Comparison of ENCODE assay signal across 8 mouse cellular contexts in genomic region chr5:134747947-134748618, GRCm38 (mm10). TPM values are rescaled to one million over a fixed set of nuclear protein-coding genes. Genes with fewer than 3 reads are reported as not detected.
DNase-seq lines count a peak whose midpoint lies in the region; ATAC-seq and TF ChIP-seq lines count a peak whose summit lies in the region.

No protein-coding gene starts in this region.

- H3K36me3 ChIP-seq in intestine, postnatal 0 days (ENCODE audit: control insufficient read depth, insufficient read depth), result no peaks in the 10 kb centered on the region
- no peaks in the 10 kb centered on the region for H3K36me3 ChIP-seq in midbrain, embryonic 12.5 days
- H3K36me3 ChIP-seq in stomach, embryonic 16.5 days (ENCODE audit: control insufficient read depth, insufficient read depth, low read length), result no peaks in the 10 kb centered on the region

- peak; percentile 94 for TF ChIP-seq CTCF in intestine, postnatal 0 days (IDR thresholded peaks at IDR 0.05; ENCODE audit: low read depth)

- no peak overlapping the region for H3K9ac ChIP-seq in intestine, postnatal 0 days (ENCODE audit: low read depth, low read length)
- no peak overlapping the region for H3K9ac ChIP-seq in midbrain, embryonic 12.5 days (replicated peaks)
- H3K9ac ChIP-seq in stomach, embryonic 16.5 days (ENCODE audit: low read length), result peak overlapping the region; percentile 15; the same call in 1 of the 2 replicates

- peak overlapping the region; percentile 67; the same call in 1 of the 2 replicates for H3K4me2 ChIP-seq in intestine, postnatal 0 days (replicated peaks; ENCODE audit: low read depth)
- peak overlapping the region; percentile 67; the same call in 1 of the 2 replicates for H3K4me2 ChIP-seq in midbrain, embryonic 12.5 days (replicated peaks)
- H3K4me2 ChIP-seq in stomach, embryonic 16.5 days (ENCODE audit: low read depth, low read length), result peak overlapping the region; percentile 63

- peak; percentile 61 for DNase-seq in A20 (ENCODE audit: low read depth, low spot score)
- peak; percentile 59 for DNase-seq in adrenal gland, adult 2 months
- DNase-seq in embryo, embryonic 11 days, result peak; percentile 76
- DNase-seq in heart, adult 11 months, result peak; percentile 96
- DNase-seq in left cerebral cortex, postnatal 36 days (ENCODE audit: low spot score in 2 of 2), result peak; percentile 33 to 60

- H3K9me3 ChIP-seq in intestine, postnatal 0 days (ENCODE audit: control insufficient read depth), result no peaks in the 10 kb centered on the region
- no peaks in the 10 kb centered on the region for H3K9me3 ChIP-seq in midbrain, embryonic 12.5 days
- no peaks in the 10 kb centered on the region for H3K9me3 ChIP-seq in stomach, embryonic 16.5 days (replicated peaks; ENCODE audit: control insufficient read depth, low read length)

- no peak; the same call in 1 of the 2 replicates for ATAC-seq in intestine, postnatal 0 days
- 0 out of 2 replicates have a peak, but pooled peaks have one; percentile 12 for ATAC-seq in midbrain, embryonic 12.5 days (ENCODE audit: low FRiP score, low read depth)
- ATAC-seq in stomach, embryonic 16.5 days (ENCODE audit: insufficient read depth, low FRiP score), result peak; percentile 16; the same call in 1 of the 2 replicates

- no peak overlapping the region for H3K27ac ChIP-seq in intestine, postnatal 0 days (ENCODE audit: low read depth, low read length)
- no peak overlapping the region for H3K27ac ChIP-seq in midbrain, embryonic 12.5 days (replicated peaks)
- peak overlapping the region; percentile 73 for H3K27ac ChIP-seq in stomach, embryonic 16.5 days (ENCODE audit: low read length)

- 58% methylated on average over 6 of the region's 6 CpGs for WGBS in intestine, postnatal 0 days
- WGBS in midbrain, embryonic 12.5 days, result 51% methylated on average over 6 of the region's 6 CpGs
- WGBS in stomach, embryonic 16.5 days, result 40% methylated on average over 6 of the region's 6 CpGs

- H3K4me3 ChIP-seq in intestine, postnatal 0 days (ENCODE audit: low read depth, low read length), result no peak overlapping the region
- no peak overlapping the region for H3K4me3 ChIP-seq in midbrain, embryonic 12.5 days
- H3K4me3 ChIP-seq in stomach, embryonic 16.5 days (replicated peaks; ENCODE audit: low read length), result peak overlapping the region; percentile 52; the same call in 1 of the 2 replicates

- no peaks in the 10 kb centered on the region; the same call in 1 of the 2 replicates for H3K4me1 ChIP-seq in intestine, postnatal 0 days (replicated peaks; ENCODE audit: control insufficient read depth, insufficient read depth, low read length)
- peaks cover 12% of the 10 kb centered on the region for H3K4me1 ChIP-seq in midbrain, embryonic 12.5 days
- H3K4me1 ChIP-seq in stomach, embryonic 16.5 days (ENCODE audit: control insufficient read depth, insufficient read depth, low read length), result peaks cover 24% of the 10 kb centered on the region

- intact Hi-C loops in left cerebral cortex, postnatal 36 days (cut with DNase I), result loop anchor here (5.0 kb wide), 1 partner anchor 154 kb away; no protein-coding TSS in a partner anchor

- 0 out of 2 replicates have a peak, but pooled peaks cover 3% of the 10 kb centered on the region for H3K27me3 ChIP-seq in intestine, postnatal 0 days (replicated peaks; ENCODE audit: control insufficient read depth, insufficient read depth, low read length)
- peaks cover 25% of the 10 kb centered on the region for H3K27me3 ChIP-seq in midbrain, embryonic 12.5 days
- H3K27me3 ChIP-seq in stomach, embryonic 16.5 days (ENCODE audit: control insufficient read depth, insufficient read depth, low read length), result no peaks in the 10 kb centered on the region

RNA-seq across cellular contexts. Expression of gene Eln, which starts 1.0 kb away (rescaled TPM):
- 10 to 100 TPM; 11.8 to 26.9 TPM for total RNA-seq in adrenal gland, adult 2 months (2021)
- polyA plus RNA-seq in adrenal gland, adult 2 months (2012; rRNA removed), result 21.8 and 30.7 TPM in 2 replicates
- 72.4 and 81.9 TPM in 2 replicates for polyA plus RNA-seq in intestine, postnatal 0 days (2015; fragmentation: Nextera tagmentation; extraction: Ambion mirVana)
- 10 to 100 TPM; 11.6 to 17.0 TPM for total RNA-seq in left cerebral cortex, postnatal 36 days (2021)
- polyA plus RNA-seq in midbrain, embryonic 12.5 days (2016; fragmentation: Nextera tagmentation; extraction: Ambion mirVana), result 3.8 and 4.0 TPM in 2 replicates
- polyA plus RNA-seq in stomach, embryonic 16.5 days (2015; fragmentation: Nextera tagmentation; extraction: Ambion mirVana), result 93.7 and 97.0 TPM in 2 replicates

RNA-seq across cellular contexts. Expression of gene Limk1, which starts 59.7 kb away (rescaled TPM):
- 10 to 100 TPM; 20.6 to 22.1 TPM for total RNA-seq in adrenal gland, adult 2 months (2021)
- polyA plus RNA-seq in adrenal gland, adult 2 months (2012; rRNA removed), result 36.5 and 38.4 TPM in 2 replicates
- polyA plus RNA-seq in intestine, postnatal 0 days (2015; fragmentation: Nextera tagmentation; extraction: Ambion mirVana), result 1.7 and 1.8 TPM in 2 replicates
- total RNA-seq in left cerebral cortex, postnatal 36 days (2021), result 10 to 100 TPM; 63.2 to 71.6 TPM
- 16.7 and 17.7 TPM in 2 replicates for polyA plus RNA-seq in midbrain, embryonic 12.5 days (2016; fragmentation: Nextera tagmentation; extraction: Ambion mirVana)
- 3.7 and 4.1 TPM in 2 replicates for polyA plus RNA-seq in stomach, embryonic 16.5 days (2015; fragmentation: Nextera tagmentation; extraction: Ambion mirVana)
